Mouse (Mus musculus): ENCODE measurements around the gene Emc8.

GRCm38 (mm10) chr8:120647532-120647931, 20.8 kb downstream of the Emc8 start, which contains the start of gene 1190005I06Rik:
- TF ChIP-seq EP300 (IDR thresholded peaks at IDR 0.05) (no peak), CTCF (IDR thresholded peaks at IDR 0.05) (no peak)

Measured in lung, postnatal 0 days (tissue).